Mouse (Mus musculus) heart, adult 2 months (tissue): ENCODE data around the gene Gpr160.

Source experiments
- CTCF ChIP-seq: fragments of 200-600 bp; IDR thresholded peaks from 2 replicates; pipeline ENCODE4 v1.8.1; 2022; ENCODE audit warnings: antibody characterized with exemption, mild to moderate bottlenecking, moderate library complexity
- EP300 ChIP-seq: fragments of 200-500 bp; IDR thresholded peaks from 2 replicates; pipeline ENCODE4 v1.6.1; 2011; ENCODE audit warnings: low read depth, low read length, control low read depth; ENCODE audit not compliant: insufficient read depth
- POLR2A ChIP-seq: fragments of 200-500 bp; IDR thresholded peaks from 2 replicates; pipeline ENCODE4 v1.6.1; 2011; ENCODE audit warnings: mild to moderate bottlenecking, low read depth, low read length, control low read depth; ENCODE audit not compliant: insufficient read depth

DNA sequence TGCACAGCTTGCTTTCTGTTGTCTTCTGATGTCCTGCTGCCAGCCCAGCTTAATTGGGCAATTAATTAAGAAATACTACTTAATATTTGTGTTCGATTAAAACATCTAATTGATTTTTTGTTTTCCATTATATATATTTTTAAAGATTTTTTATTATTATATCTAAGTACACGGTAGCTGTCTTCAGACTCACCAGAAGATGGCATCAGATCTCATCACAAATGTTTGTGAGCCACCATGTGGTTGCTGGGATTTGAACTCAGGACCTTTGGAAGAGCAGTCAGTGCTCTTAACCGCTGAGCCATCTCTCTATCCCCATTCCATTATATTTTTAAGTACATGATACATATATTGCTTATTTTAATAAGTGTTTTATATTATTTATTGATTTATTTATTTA is 22.5 kb upstream of the Gpr160 start:
- peak; percentile 45 for TF ChIP-seq CTCF
- TF ChIP-seq POLR2A: no peak
- no peak for TF ChIP-seq EP300
